Mouse (Mus musculus) left cerebral cortex, adult 11 months (tissue): ENCODE results near the gene Gm12117.

Source experiments
- DNase-seq: peaks from one replicate; pipeline ENCODE4 v3.0.0; 2022; ENCODE audit warnings: low spot score

Gene Gm12117

DNA sequence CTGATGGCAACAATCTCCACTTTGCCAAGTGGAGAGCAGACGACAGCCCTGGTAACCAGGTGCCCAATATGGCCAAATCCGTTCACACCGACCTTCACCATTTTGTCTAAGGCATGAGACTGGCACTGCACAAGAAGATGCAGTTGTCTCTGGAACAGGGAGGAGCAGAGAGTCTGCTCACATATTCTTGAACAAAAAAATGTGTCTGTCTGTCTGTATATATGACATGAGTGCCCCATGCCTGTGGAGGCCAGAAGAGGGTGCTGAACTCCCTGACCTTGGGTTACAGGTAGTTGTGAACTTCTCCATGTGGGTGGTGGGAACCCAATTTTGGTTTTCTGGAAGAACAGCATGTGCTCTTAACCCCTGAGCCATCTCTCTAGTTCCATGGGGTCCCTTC is at the start of gene Gm12117:
Gm12117 (minus strand) TSS at position 101 of the 400 bp plus-strand sequence.
- DNase-seq = no peak

DNA sequence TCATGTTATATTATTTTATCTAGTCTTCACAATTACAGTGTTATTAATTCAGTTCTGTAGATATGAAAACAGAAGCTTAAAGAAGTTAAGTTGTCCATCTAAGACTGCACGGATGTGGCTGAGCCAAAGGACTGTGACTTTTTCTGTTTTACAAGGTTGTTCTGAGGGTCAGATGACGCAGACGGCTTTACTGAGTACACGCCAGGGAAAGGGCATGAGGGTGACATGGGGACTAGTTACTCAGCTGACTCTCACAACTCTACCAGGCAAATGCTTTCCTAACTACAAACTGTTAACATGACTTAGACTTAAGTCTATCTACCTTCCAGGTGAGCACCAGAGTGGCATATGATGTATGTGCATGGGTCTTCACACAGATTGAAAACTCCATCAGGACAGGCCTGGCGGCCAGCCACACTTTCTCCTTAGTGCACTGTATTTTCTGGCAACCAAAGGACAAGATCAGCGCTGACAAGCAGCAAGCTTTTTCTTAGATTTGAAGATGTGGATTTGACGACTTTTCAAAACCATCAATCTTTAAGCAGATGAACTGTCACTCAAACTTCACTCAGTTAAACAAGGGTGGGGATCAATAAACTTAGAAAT is 42.6 kb upstream of the Gm12117 start:
- DNase-seq = no peak

DNA sequence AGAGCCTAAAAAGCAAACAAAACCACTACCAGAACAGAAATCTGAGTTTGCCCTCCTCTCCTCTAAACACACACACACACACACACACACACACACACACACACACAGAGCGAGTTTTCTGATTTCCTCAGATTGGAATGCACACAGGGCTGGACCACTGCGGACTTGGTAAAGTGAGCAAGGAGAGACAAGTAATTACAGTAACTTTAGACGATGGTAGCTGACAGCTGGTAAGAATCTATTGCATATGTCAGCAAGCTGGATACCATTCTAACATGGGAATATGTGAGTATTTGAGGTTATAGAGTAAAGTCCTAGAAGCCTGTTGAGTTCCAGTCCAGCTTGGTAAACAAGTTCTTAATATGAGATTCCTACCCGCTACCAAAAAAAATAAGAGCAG is 33.0 kb upstream of the Gm12117 start:
- no peak for DNase-seq

DNA sequence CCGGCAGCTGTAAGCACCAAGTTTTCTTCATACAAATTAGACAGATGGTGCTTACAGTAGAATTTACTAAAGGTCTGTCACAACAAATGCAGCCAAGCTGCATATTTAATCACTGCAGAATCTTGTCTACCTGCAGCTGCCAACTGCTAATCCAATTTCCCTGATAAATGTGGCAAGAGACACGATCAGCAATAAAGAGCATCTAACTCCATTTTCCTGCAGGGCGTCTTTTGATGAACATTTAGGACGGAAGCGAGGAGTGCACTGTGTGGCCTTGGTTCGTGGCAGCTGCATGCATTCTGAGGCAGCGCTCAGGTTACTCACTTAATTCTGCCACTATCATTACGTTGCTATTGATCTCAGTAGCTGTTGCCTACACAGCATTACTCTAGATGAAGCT is 24.3 kb upstream of the Gm12117 start:
- no peak for DNase-seq

DNA sequence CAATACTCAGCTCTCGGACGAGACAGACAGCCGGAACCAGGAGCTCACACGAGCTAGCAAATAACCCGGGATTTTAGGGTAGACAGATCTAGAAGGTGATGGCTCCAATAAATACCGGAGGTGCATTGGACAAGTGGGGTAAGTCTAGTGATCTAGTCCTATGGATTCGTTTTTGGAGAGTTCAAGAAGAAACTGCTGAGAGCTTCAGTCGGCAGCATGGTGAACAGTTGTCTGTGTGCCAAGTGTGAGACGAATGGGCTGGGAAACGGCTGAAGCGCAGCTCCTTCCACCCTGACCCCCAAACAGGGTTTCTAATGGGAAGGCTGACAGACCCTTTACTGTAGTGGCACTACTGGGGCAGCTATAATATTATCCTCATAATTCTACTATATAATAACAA is 22.8 kb upstream of the Gm12117 start:
- no peak for DNase-seq

DNA sequence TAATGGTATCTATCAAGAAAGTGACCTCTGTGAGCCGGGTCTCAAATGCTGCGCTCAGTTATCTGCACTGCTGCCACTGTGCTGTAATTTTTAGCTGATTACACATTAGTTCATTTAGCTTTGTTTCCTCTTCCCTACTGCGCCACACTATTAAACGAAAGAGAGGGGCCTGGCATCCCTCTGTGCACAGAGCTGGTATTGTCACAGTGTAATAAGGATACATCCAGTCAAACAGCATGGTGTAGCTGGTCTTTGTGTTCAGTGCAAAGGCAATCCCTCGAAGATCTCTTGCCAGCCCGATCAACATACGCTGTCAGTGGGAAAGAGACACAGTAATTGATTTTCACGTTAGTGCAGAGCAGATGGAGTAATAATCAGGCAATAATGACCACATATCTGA is 20.6 kb upstream of the Gm12117 start:
- DNase-seq = no peak

DNA sequence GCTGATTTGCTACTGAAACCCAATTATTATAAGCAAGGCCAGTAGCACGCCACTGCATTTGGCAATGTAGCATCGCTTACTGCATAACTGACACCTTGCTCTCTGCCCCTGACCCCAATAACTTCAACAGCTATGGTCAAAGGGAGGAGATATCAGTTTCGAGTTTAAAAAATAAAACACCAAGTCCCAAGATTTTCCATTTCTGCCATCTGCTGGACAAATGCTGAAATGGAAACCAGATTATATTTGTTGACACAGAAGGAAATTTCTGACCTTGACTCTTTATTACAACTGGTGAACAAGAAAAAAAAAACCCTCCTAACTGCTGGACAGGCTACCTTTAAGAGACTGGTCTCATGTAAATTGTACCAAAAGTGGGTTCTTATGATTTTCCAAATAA is 18.9 kb upstream of the Gm12117 start:
- no peak for DNase-seq

DNA sequence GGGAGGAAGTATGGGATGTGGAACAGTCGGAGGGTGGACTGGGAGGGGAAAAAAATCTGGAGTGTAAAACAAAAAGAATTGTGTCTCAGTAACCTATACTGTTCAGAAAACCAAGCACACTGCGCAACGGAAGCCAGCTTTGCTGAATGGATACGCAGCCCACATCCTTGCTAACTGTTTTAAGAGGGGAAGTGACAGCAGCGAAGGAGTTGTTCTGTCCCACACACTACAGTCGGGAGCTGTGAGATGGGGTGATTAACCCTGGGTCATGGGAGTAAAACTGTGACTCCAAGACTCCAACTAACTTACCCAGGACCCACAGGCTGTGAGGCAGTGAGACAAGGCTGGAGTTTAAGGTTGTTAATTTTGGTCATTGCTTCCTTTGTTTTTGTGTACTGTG is 17.5 kb upstream of the Gm12117 start:
- DNase-seq = no peak

DNA sequence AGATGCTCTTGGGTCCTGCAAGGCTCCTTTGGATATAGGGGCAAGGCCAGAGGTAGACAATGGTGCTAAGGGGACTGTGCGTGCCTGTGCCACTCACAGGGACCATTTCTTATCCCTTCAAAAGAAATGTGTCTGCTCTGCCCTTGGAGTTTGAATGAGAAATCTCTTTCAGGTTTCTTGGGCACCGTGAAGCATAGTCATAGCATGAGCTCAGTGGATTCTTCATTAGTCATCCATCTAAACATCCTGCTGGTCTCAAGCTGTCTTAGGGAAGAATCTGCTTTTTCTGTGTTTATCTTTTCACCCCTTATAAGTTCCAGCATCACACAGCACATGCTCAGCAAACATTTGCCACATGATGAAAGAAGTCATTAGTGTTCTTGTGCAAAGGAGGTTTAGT is 2.0 kb upstream of the Gm12117 start:
- DNase-seq = no peak

DNA sequence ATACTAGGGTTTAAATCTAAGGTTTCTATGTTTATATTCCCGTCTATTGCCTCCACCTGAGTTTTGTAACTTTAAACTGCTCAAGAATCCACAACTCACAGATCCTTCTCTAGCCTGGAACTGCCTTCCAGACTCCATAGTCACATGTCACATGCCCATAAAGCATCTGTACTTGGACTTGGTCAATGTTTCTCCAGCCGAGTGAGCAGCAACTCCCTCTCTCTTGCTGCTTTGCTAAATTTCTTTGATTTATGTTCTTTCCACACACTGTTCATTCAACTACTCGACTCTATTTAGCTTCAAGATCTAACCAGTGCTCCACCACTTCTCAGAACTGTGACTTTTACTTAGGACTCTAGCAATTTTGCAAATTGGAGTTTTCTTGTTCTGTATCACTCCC is 1.7 kb downstream of the Gm12117 start:
- no peak for DNase-seq

DNA sequence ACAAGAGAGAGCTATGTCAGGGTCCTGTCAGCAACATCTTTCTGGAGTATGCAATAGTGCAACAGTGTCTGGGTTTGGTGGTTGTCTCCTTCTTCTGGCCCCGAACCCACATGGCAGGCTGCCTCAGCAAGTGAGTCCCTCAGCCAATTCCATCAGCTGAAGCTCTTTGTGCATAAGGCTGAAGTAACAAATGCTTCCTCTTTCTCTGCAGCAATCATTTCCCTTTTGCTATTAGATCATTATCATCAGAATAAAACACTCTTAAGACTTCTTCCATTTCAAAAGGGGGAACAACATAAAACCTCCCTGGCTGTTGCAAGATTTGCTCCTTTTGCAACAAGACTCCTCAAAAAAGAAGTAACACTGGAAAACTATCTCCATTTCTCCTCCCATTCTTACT is 2.2 kb downstream of the Gm12117 start:
- DNase-seq = no peak

DNA sequence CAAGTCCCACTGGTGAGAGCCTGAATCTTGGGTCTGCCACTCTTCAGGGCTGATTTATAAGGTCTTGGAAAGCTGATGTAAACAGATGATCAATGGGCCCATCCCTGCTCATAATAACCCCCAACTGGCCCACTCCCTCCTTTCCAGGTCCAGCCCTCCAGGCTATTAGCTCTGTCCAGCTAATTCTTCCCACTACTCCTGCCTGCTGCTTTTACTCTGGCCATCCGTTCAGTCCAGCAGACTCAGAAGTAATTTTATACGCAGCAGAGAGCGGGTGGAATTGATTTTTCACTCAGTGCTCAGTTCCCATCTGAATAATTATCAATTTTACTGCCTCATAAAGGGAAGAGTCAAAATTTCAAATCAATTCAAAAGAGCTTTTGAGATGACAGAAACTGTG is 36.2 kb downstream of the Gm12117 start:
- DNase-seq = no peak

DNA sequence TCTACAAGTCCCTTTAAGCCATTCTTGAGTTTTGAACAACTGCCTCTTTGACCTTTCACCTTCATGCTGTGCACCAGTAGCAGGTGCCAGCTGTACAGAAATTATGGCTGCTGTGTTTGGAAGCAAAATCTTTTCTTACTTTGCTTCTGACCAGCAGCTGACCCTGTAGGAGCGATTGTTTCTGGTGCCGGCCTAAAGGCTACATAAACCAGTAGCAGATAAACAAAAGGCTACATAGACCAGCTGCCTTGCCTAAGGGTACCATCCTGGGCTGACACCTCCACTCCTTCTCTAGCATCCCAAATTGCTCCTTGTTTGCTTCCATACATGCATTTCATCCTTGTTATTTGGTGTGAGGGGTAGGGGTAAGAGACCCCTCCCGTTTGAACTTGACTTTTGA is 42.4 kb downstream of the Gm12117 start:
- no peak for DNase-seq

DNA sequence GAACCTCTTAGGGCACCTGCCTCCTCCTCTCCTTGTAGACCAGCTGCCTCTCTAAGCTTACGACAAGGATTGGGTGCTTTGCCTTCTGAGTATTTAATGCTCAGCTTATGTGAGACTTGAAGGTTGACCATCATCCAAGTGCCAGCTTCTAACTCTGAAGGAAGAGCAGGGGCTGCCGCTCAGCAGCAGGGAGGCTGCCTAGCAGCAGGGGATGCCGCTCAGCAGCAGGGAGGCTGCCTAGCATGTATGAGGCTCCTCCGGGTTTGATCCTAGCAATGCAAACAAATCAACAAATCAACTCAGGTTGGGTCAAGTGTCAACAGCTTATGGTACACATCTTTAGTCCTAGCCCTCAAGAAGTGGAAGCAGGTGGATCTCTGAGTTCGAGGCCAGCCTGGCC is 44.5 kb downstream of the Gm12117 start:
- no peak for DNase-seq

DNA sequence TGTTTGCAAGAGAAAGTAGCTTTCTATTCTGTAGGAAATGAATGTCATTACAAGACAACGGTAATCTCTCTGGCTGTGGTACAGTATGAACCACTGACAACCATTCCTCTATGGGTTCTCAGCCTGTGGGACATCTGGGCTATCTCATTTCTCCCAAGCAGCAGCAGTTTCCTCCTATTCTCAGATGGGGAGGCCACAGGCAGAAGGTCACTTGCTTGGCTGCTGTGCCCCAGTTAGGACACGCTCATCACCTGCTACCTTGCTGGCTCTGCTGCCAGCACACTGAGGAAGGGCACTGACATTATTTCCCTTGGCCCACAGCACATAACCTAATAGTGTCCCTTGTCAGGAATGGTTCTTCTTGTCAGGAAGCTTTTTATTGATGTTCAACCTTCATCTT is 48.4 kb downstream of the Gm12117 start:
- DNase-seq = no peak

DNA sequence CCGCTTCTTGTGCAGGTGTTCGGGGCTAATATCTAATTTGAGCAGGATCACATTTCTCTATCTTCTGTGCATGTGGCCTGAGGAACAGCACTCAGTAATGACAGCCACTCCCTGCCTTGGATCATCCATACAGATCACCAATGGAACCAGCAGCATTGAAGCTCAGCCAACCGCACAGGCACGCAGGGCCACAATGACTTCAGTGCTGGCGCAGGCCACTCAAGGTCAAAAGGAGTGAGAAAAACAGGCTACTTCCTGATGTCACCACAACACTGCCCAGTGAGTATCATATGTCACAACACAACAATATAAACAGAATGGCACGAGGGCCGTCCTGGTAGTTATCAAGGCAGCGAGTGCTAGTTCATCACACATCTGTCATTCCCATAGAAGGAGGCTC is 50.0 kb downstream of the Gm12117 start:
- no peak for DNase-seq
